Mouse (Mus musculus) limb, embryonic 13.5 days (tissue): ENCODE results near the gene Alox12. TPM values are rescaled to one million over a fixed set of nuclear protein-coding genes. Genes with fewer than 3 reads are reported as not detected.
A peak's percentile ranks its signal among the peaks of the same experiment; 100 is the strongest.

Source experiments
- ATAC-seq: fragments of 200-750 bp; cut with Nextera tagmentation; 2 replicates; pipeline ENCODE4 v1.8.0; 2017; ENCODE audit warnings: low read depth, moderate number of reproducible peaks, moderate TSS enrichment; ENCODE audit not compliant: low FRiP score
- H3K27ac ChIP-seq: fragments of 300-500 bp; sonication (generic); 2 replicates; pipeline ENCODE4 v1.5.1; 2015; ENCODE audit warnings: inconsistent platforms, mild to moderate bottlenecking, moderate library complexity
- H3K27me3 ChIP-seq: fragments of 300-500 bp; sonication (generic); 2 replicates; pipeline ENCODE4 v1.6.1; 2015; ENCODE audit warnings: mild to moderate bottlenecking, inconsistent platforms
- H3K36me3 ChIP-seq: fragments of 300-500 bp; sonication (generic); 2 replicates; pipeline ENCODE4 v1.6.1; 2015; ENCODE audit warnings: inconsistent platforms, mild to moderate bottlenecking, moderate library complexity
- H3K4me1 ChIP-seq: fragments of 300-500 bp; sonication (generic); 2 replicates; pipeline ENCODE4 v1.6.1; 2015; ENCODE audit warnings: inconsistent platforms
- H3K4me2 ChIP-seq: fragments of 300-500 bp; sonication (generic); replicated peaks from 2 replicates; pipeline ENCODE4 v1.6.1; 2015; ENCODE audit warnings: inconsistent platforms, mild to moderate bottlenecking, moderate library complexity
- H3K4me3 ChIP-seq: fragments of 300-500 bp; sonication (generic); 2 replicates; pipeline ENCODE4 v1.5.1; 2015; ENCODE audit warnings: moderate library complexity, mild to moderate bottlenecking, inconsistent platforms
- H3K9ac ChIP-seq: fragments of 300-500 bp; sonication (generic); 2 replicates; pipeline ENCODE4 v1.6.1; 2015; ENCODE audit warnings: mild to moderate bottlenecking, inconsistent platforms
- H3K9me3 ChIP-seq: fragments of 300-500 bp; sonication (generic); 2 replicates; pipeline ENCODE4 v1.6.1; 2016; ENCODE audit warnings: inconsistent platforms
- WGBS: fragments of 180-500 bp; shearing (Covaris S2); methylation state at CpG from one replicate; pipeline ENCODE4 v1.1.7; 2015; 5-methylcytosine and 5-hydroxymethylcytosine counted together
- polyA plus RNA-seq: library from polyadenylated mRNA; unstranded; fragments of >200 nt; fragmentation: Nextera tagmentation; extraction: Ambion mirVana; gene quantifications from 2 replicates; pipeline ENCODE4 v1.2.1, GENCODE M21; 2015

The Alox12 gene
- polyA plus RNA-seq, 1 experiment from 2014 or later: 4.1 TPM

- 85% methylated on average over 3 of the region's 3 CpGs for WGBS
- no peak overlapping the region for H3K27ac ChIP-seq
These were observed 23.8 kb upstream of the Alox12 start for GRCm38 (mm10) chr11:70278961-70279360.

GRCm38 (mm10) chr11:70271641-70272040 is 16.5 kb upstream of the Alox12 start:
- Histone ChIP-seq H3K27ac (no peak overlapping the region), H3K4me2 (no peak overlapping the region), H3K9me3 (no peaks in the 10 kb centered on the region), H3K9ac (no peak overlapping the region), H3K27me3 (no peaks in the 10 kb centered on the region), H3K36me3 (no peaks in the 10 kb centered on the region), H3K4me3 (no peak overlapping the region), H3K4me1 (no peaks in the 10 kb centered on the region)
- ATAC-seq: no peak
- 66% methylated on average over 7 of the region's 7 CpGs for WGBS

More at GRCm38 (mm10) chr11:70278961-70279360, 23.8 kb upstream of the Alox12 start:
- Histone ChIP-seq H3K9me3 (no peaks in the 10 kb centered on the region), H3K36me3 (no peaks in the 10 kb centered on the region), H3K27me3 (no peaks in the 10 kb centered on the region), H3K9ac (no peak overlapping the region), H3K4me3 (no peak overlapping the region), H3K4me1 (0 out of 2 replicates have a peak, but pooled peaks cover 3% of the 10 kb centered on the region), H3K4me2 (no peak overlapping the region)
- no peak for ATAC-seq

- H3K9ac ChIP-seq: no peak overlapping the region
- 86% methylated on average over 1 of the region's 1 CpGs for WGBS
- H3K27me3 ChIP-seq: no peaks in the 10 kb centered on the region; the same call in 1 of the 2 replicates
- H3K27ac ChIP-seq: no peak overlapping the region
- H3K36me3 ChIP-seq: no peaks in the 10 kb centered on the region
- H3K4me3 ChIP-seq: no peak overlapping the region
- H3K9me3 ChIP-seq: no peaks in the 10 kb centered on the region
- H3K4me1 ChIP-seq: 0 out of 2 replicates have a peak, but pooled peaks cover 7% of the 10 kb centered on the region
- ATAC-seq: no peak
- H3K4me2 ChIP-seq: no peak overlapping the region
These were observed 11.3 kb upstream of the Alox12 start for GRCm38 (mm10) chr11:70266405-70266804.

GRCm38 (mm10) chr11:70265819-70266218 is 10.7 kb upstream of the Alox12 start:
- Histone ChIP-seq H3K9me3 (no peaks in the 10 kb centered on the region), H3K4me2 (no peak overlapping the region), H3K9ac (no peak overlapping the region), H3K36me3 (no peaks in the 10 kb centered on the region), H3K4me3 (no peak overlapping the region), H3K27ac (no peak overlapping the region), H3K4me1 (0 out of 2 replicates have a peak, but pooled peaks cover 7% of the 10 kb centered on the region), H3K27me3 (no peaks in the 10 kb centered on the region; the same call in 1 of the 2 replicates)
- ATAC-seq: no peak
- 66% methylated on average over 4 of the region's 4 CpGs for WGBS

- no peak for ATAC-seq
- H3K4me3 ChIP-seq: no peak overlapping the region
- H3K9ac ChIP-seq: no peak overlapping the region
- H3K9me3 ChIP-seq: no peaks in the 10 kb centered on the region
- WGBS: 56% methylated on average over 3 of the region's 3 CpGs
- H3K27me3 ChIP-seq: no peaks in the 10 kb centered on the region; the same call in 1 of the 2 replicates
- no peak overlapping the region for H3K27ac ChIP-seq
- 0 out of 2 replicates have a peak, but pooled peaks cover 7% of the 10 kb centered on the region for H3K4me1 ChIP-seq
- no peak overlapping the region for H3K4me2 ChIP-seq
- H3K36me3 ChIP-seq: no peaks in the 10 kb centered on the region
These were observed 10.1 kb upstream of the Alox12 start for GRCm38 (mm10) chr11:70265252-70265651.

GRCm38 (mm10) chr11:70259035-70259434 is 3.9 kb upstream of the Alox12 start:
- H3K9ac ChIP-seq: no peak overlapping the region
- no peak for ATAC-seq
- H3K4me2 ChIP-seq: no peak overlapping the region
- no peak overlapping the region for H3K4me3 ChIP-seq
- H3K9me3 ChIP-seq: no peaks in the 10 kb centered on the region
- no peak overlapping the region for H3K27ac ChIP-seq
- WGBS: 89% methylated on average over 4 of the region's 4 CpGs
- peaks cover 14% of the 10 kb centered on the region for H3K4me1 ChIP-seq
- no peaks in the 10 kb centered on the region for H3K36me3 ChIP-seq
- peaks cover 38% of the 10 kb centered on the region for H3K27me3 ChIP-seq

GRCm38 (mm10) chr11:70254337-70254736 is 816 bp downstream of the Alox12 start:
- no peaks in the 10 kb centered on the region for H3K36me3 ChIP-seq
- H3K4me2 ChIP-seq: peak overlapping the region; percentile 59
- 3% methylated on average over 18 of the region's 18 CpGs for WGBS
- H3K4me3 ChIP-seq: peak overlapping the region; percentile 37
- peak overlapping the region; percentile 27; the same call in 1 of the 2 replicates for H3K9ac ChIP-seq
- H3K4me1 ChIP-seq: peaks cover 14% of the 10 kb centered on the region
- H3K9me3 ChIP-seq: no peaks in the 10 kb centered on the region
- no peak overlapping the region for H3K27ac ChIP-seq
- H3K27me3 ChIP-seq: peaks cover 84% of the 10 kb centered on the region
- ATAC-seq: no peak

GRCm38 (mm10) chr11:70251853-70252252 is 3.3 kb downstream of the Alox12 start:
- H3K36me3 ChIP-seq: no peaks in the 10 kb centered on the region
- no peak overlapping the region for H3K27ac ChIP-seq
- ATAC-seq: no peak
- H3K4me1 ChIP-seq: peaks cover 14% of the 10 kb centered on the region
- peaks cover 83% of the 10 kb centered on the region for H3K27me3 ChIP-seq
- H3K4me2 ChIP-seq: no peak overlapping the region
- H3K9ac ChIP-seq: no peak overlapping the region
- H3K4me3 ChIP-seq: no peak overlapping the region
- no peaks in the 10 kb centered on the region for H3K9me3 ChIP-seq
- WGBS: 81% methylated on average over 8 of the region's 8 CpGs

- H3K36me3 ChIP-seq: no peaks in the 10 kb centered on the region
- H3K4me1 ChIP-seq: peaks cover 10% of the 10 kb centered on the region
- H3K27ac ChIP-seq: no peak overlapping the region
- no peak overlapping the region for H3K4me3 ChIP-seq
- no peak overlapping the region for H3K9ac ChIP-seq
- H3K9me3 ChIP-seq: no peaks in the 10 kb centered on the region
- WGBS: 69% methylated on average over 11 of the region's 11 CpGs
- no peak overlapping the region for H3K4me2 ChIP-seq
- H3K27me3 ChIP-seq: peaks cover 78% of the 10 kb centered on the region
- no peak for ATAC-seq
These were observed 5.0 kb downstream of the Alox12 start for GRCm38 (mm10) chr11:70250150-70250549.

- Histone ChIP-seq H3K9ac (no peak overlapping the region), H3K9me3 (no peaks in the 10 kb centered on the region), H3K4me2 (no peak overlapping the region), H3K4me1 (no peaks in the 10 kb centered on the region), H3K36me3 (no peaks in the 10 kb centered on the region), H3K27me3 (peaks cover 60% of the 10 kb centered on the region), H3K27ac (no peak overlapping the region), H3K4me3 (no peak overlapping the region)
- no peak for ATAC-seq
- WGBS: 51% methylated on average over 9 of the region's 9 CpGs
These were observed 7.9 kb downstream of the Alox12 start for GRCm38 (mm10) chr11:70247136-70247845.

- WGBS: 67% methylated on average over 11 of the region's 11 CpGs
- Histone ChIP-seq H3K36me3 (no peaks in the 10 kb centered on the region), H3K4me1 (peaks cover 17% of the 10 kb centered on the region), H3K9ac (no peak overlapping the region), H3K4me2 (no peak overlapping the region), H3K27ac (no peak overlapping the region), H3K4me3 (no peak overlapping the region), H3K27me3 (peaks cover 24% of the 10 kb centered on the region), H3K9me3 (no peaks in the 10 kb centered on the region)
- ATAC-seq: no peak
These were observed 12.6 kb downstream of the Alox12 start for GRCm38 (mm10) chr11:70242591-70242990.

GRCm38 (mm10) chr11:70239541-70240279 is 15.4 kb downstream of the Alox12 start, which contains the start of the genes Gm21988 and Rnasek:
Gene Gm21988, minus strand, starts transcription at chr11:70239830.
Gene Rnasek, minus strand, starts transcription at chr11:70239842.
- Histone ChIP-seq H3K9ac (peak within 1 kb of the TSS; percentile 90), H3K4me3 (peak within 1 kb of the TSS; percentile 95), H3K9me3 (no peaks in the 10 kb centered on the region), H3K27ac (peak within 1 kb of the TSS; percentile 67), H3K4me1 (peaks cover 31% of the 10 kb centered on the region), H3K36me3 (peaks cover 13% of the 10 kb centered on the region), H3K4me2 (peak within 1 kb of the TSS; percentile 98), H3K27me3 (peaks cover 8% of the 10 kb centered on the region)
- peak; percentile 46 for ATAC-seq
- WGBS: under 1% methylated on average over 30 of the region's 35 CpGs
